Mouse (Mus musculus) CD4-positive helper T cell, adult 2 months (primary cell): ENCODE measurements around the gene Agmat.

Source experiments
- DNase-seq: peaks from one replicate; pipeline ENCODE4 v3.0.0-alpha.2; 2012; ENCODE audit warnings: low read depth, missing footprints, low spot score

The Agmat gene

GRCm38 (mm10) chr4:141779828-141780227, 33.4 kb downstream of the Agmat start:
- DNase-seq = no peak

DNA sequence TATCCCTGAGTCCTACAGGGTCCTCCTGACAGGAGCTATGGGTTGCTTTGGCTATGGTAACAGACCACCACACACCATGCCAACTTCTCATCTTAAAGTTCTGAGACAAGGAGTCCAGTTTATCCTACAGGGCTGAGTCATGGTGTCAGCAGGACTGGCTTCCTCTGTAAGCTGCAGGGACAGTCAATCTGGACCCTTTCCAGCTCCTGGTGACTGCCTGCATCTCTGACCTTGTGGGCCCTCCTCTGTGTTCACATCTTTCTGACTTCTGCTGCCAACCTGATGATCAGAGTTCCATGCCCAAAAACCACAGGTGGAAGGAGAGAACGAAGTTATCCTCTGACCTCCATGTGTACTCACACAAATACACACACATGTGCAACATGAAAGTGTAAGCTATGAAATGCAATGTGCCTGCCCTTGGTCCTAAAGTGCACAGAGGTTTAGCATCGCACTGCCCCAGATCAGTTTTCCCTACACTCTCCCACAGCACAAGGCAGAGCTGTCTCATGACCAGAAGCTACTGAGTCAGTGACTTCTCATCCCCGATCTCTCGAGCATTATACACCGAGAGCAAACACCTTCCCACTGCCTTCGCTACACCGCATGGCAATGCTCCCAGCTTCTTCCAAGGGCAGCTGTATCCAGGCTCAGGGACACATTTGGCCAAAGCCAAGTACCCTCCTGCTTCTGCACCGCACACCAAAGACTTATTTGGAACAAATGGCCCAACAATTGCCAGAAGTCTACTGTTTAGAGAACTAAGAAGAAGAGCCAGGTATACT, 34.9 kb downstream of the Agmat start:
- DNase-seq = no peak

DNA sequence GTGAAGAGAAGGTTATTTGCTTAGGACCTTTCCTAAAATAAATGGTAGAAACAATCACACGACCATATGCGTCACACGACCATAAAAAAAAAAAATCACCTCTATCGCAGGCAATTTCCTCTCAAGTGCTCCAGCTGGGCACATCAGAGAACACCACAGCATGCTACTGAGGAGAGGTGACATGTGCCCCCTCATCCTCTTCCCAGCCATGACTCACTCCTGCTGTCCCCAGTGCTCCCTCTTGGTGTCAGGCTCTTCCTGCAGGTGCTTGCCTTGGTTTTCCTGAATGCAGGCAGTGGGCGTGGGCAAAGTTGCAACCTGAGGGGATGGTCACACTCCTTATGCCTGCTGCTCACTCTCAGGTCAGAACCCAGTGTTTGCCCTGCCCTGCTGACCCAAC, 38.4 kb downstream of the Agmat start:
- DNase-seq = no peak

- no peak for DNase-seq
Measured at GRCm38 (mm10) chr4:141786141-141786540, 39.7 kb downstream of the Agmat start.

DNA sequence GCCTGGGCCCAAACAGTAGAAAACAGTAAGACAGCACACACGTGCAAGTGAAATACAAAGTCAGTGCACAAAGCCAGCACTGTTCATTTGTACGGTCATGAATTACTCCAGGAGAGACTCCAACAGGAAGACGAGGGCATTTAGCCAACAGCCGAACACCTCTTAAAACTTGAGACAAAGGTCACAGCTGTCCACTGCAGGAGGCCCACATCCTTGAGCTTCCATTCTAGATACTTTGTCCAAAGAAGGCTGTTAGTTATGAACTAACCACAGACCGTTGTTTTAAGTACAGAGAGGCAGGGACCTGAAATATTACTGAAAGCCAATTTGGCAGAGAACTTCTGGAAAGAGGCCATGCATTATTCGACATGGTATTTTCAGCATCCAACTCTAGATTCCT, 40.6 kb downstream of the Agmat start:
- no peak for DNase-seq

DNA sequence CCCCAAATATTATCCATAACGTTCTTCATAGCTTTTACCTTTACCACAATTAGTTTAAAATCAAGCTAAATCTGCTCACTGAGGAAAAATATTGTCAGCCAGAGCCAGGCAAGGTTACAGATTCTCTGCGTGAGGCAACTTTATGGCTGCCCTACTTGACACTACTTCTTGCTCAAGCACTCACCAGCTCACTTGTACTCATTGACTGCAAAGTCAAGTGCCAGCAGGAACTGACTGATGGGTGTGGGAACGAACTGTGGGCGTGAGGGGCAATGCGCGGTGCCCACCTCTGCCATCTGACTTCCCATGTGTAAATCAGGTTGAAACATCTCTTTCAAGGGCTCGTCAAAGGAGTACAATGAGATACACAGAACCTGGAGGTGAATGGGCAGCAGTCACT, 41.0 kb downstream of the Agmat start:
- no peak for DNase-seq

DNA sequence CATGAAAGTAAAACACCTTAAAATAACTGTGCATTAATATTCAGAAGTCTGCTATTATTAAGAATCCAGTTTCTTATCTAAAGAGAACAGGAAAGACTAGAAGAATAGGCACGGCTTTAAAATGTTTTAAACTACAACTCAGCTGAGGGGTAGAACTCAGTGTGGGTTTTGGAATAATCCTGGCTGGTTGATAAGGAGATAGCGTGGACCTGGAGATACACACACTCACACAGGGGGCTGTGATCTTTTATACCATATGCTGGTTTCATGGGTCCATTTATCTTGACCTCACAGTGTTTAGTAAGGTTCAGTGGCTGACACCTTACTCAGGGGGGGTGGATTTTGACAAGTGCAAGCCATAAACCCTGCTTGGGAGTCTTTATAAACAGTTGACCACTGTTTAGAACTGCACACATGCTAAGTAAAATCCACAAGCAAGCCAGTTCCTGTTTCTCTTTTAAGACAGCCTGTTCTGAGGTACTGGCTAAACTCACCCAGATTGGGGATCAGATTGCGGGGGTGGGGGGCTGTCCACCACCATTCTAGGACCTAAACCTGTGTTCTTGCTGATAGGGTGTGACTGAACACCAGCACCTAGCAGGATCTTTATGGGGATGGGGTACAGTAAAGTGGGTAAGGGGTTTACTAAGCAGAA, 43.2 kb downstream of the Agmat start:
- DNase-seq = no peak

- peak; percentile 99 for DNase-seq
Measured at GRCm38 (mm10) chr4:141790524-141790990, 44.1 kb downstream of the Agmat start, which contains the start of gene Dnajc16. TSS of gene Dnajc16 (minus strand) at chr4:141790931.

DNA sequence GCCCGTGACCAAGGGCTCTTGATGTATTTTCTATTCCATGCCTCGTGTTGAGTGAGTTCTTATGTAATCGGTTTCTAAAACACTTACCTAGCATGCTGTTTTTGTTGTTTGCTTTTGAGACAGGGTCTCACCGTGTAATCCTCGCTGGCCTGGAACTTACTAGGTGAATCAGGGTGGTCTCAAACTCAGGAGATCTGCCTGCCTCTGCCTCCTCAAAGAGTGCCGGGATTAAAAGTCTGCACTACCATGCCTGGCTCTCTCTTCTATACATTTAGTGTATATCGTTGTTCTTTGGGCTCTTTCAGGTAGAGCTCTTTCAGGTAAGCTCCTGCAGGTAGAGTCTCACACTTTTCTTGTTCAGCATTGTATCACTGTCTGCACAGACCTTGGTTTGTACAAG, 45.0 kb downstream of the Agmat start:
- no peak for DNase-seq

DNA sequence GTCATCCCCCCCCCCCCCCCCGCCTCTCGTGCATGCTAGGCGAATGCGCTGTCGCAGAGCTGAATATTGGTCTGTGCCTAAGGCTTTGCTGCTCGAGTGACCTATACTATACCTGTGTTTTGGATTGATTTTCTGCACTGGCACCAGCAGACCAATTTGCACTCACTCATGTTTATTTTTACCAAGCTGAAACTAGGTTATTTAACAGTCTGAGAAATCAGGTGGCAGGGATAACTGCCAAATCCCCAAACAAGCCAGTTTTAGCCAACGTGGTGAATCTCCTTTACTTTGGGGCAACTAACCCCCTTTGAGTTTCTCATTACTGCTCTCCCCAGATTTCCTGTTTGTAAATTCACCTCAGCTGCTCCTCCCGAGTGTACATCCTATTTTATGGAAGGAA, 45.5 kb downstream of the Agmat start:
- DNase-seq = no peak

GRCm38 (mm10) chr4:141792554-141793281, 46.2 kb downstream of the Agmat start:
- DNase-seq = peak; percentile 76

DNA sequence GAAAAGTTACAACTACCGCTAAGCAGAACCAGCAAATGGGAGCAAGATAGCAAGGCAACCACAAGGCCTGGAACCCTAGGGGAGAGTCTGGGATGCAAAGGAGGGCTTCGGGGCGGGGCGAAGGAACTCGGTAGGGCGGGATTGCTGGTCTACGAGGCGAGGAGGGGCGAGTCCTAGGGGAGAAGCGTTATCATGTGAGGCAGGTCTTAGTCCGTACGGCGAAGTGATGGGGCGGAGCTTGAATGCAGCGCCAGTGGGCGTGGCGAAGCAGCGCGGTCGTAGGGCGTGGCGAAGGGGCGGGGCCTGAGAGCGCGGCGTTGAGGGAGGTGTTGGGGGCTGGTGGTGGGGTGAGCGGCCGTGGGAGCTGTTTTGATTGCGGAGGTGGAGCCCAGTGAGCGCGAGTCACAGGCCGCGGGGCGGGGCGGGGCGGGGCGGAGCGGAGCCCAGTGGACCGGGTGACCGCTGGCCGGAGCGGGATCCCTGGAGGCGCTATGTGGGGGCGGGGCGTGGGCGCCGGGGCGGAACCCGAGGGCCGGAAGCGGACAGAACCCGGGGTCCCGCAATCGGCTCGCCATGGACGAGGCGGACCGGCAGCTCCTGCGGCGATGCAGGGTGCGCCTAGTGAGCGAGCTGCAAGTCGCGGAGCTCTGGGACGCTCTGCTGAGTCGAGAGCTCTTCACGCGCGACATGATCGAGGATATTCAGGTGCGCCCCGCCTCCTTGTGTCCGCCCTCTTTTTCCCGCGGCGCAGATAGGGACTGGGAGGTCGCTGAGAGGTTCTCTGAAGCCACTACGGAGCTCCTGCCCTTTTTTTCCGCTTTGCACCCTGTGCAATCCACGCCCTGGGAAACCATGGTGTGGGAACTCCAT, 47.0 kb downstream of the Agmat start, which contains the start of gene Casp9:
TSS of gene Casp9 (plus strand) at position 331 of the 870 bp plus-strand sequence.
- peak; percentile 96 for DNase-seq

DNA sequence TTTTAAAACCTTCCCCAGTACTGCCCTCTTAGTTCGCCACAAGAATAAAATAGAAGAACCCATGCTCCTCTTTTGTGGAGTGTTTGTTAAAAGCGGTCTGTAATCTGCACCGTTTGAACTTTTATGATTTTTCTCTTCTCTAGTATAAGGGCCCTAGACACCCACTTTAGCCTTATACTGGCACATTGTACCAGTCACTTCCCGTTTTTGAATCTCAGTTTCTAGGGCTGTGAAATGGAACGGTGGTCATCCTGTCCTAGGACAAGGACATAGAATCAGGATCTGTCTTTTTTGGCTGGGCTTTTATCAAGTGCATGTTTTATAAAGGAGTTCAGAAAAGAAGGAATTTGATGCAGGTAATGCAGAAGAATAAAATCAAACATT, 47.7 kb downstream of the Agmat start:
- no peak for DNase-seq

- no peak for DNase-seq
Measured at GRCm38 (mm10) chr4:141796356-141796755, 49.9 kb downstream of the Agmat start.

GRCm38 (mm10) chr4:141796954-141797353, 50.5 kb downstream of the Agmat start:
- no peak for DNase-seq

GRCm38 (mm10) chr4:141797545-141797944, 51.1 kb downstream of the Agmat start:
- DNase-seq = no peak

- DNase-seq = no peak
Measured at GRCm38 (mm10) chr4:141804105-141804504, 57.6 kb downstream of the Agmat start.

DNA sequence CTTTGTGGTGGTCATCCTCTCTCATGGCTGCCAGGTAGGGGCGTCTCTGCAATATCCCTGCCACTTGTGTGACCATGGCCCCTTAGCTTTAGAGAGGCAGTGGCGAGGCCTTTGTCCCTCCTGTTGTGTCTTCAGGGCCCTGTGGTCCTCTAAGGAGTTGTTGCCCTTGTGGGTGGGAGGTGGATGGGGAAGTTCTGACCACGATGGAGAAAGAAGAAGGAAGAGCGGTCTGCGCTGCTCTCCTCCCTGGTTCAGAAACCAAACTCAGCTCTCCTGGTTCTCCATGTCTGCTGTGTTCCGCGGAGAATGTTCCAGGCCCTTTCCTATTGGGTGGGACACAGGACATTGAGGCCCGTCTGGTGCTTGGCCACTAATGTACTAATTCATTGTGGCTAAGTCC, 59.4 kb downstream of the Agmat start:
- no peak for DNase-seq
